Mouse (Mus musculus) hindbrain, embryonic 14.5 days (tissue): ENCODE data around the gene B3galt5. TPM values are rescaled to one million over a fixed set of nuclear protein-coding genes. Genes with fewer than 3 reads are reported as not detected.

ENCODE experiments used
- ATAC-seq: fragments of 200-750 bp; cut with Nextera tagmentation; 2 replicates; pipeline ENCODE4 v1.8.0; 2017; ENCODE audit warnings: moderate number of reproducible peaks, mild to moderate bottlenecking, moderate TSS enrichment, moderate library complexity; ENCODE audit not compliant: low FRiP score
- DNase-seq: peaks from one replicate; pipeline ENCODE4 v3.0.0-alpha.2; 2015; ENCODE audit warnings: low spot score
- H3K27ac ChIP-seq: fragments of 300-500 bp; sonication (generic); 2 replicates; pipeline ENCODE4 v1.5.1; 2014; ENCODE audit warnings: mild to moderate bottlenecking, moderate library complexity
- H3K27me3 ChIP-seq: fragments of 300-500 bp; sonication (generic); 2 replicates; pipeline ENCODE4 v1.6.1; 2014; ENCODE audit warnings: mild to moderate bottlenecking, low read length, mixed read lengths; ENCODE audit not compliant: control insufficient read depth, insufficient read depth
- H3K36me3 ChIP-seq: fragments of 300-500 bp; sonication (generic); replicated peaks from 2 replicates; pipeline ENCODE4 v1.6.1; 2014; ENCODE audit not compliant: control insufficient read depth, insufficient read depth
- H3K4me1 ChIP-seq: fragments of 300-500 bp; sonication (generic); replicated peaks from 2 replicates; pipeline ENCODE4 v1.6.1; 2014; ENCODE audit warnings: antibody characterized with exemption, low read length, mixed read lengths; ENCODE audit not compliant: control insufficient read depth, insufficient read depth
- H3K4me2 ChIP-seq: fragments of 300-500 bp; sonication (generic); replicated peaks from 2 replicates; pipeline ENCODE4 v1.6.1; 2014; ENCODE audit warnings: mild to moderate bottlenecking, moderate library complexity
- H3K4me3 ChIP-seq: fragments of 300-500 bp; sonication (generic); replicated peaks from 2 replicates; pipeline ENCODE4 v1.5.1; 2014; ENCODE audit warnings: mild to moderate bottlenecking, low read length
- H3K9ac ChIP-seq: fragments of 300-500 bp; sonication (generic); 2 replicates; pipeline ENCODE4 v1.6.1; 2014
- H3K9me3 ChIP-seq: fragments of 300-500 bp; sonication (generic); 2 replicates; pipeline ENCODE4 v1.6.1; 2016; ENCODE audit warnings: low read length; ENCODE audit not compliant: control insufficient read depth
- WGBS: fragments of 180-500 bp; shearing (Covaris S2); extraction: QIAGEN DNeasy Blood & Tissue Kit; methylation state at CpG from one replicate; pipeline ENCODE4 v1.1.7; 2014; 5-methylcytosine and 5-hydroxymethylcytosine counted together
- polyA plus RNA-seq: library from polyadenylated mRNA; unstranded; fragments of >200 nt; fragmentation: Nextera tagmentation; extraction: Ambion mirVana; gene quantifications from 2 replicates; pipeline ENCODE4 v1.2.1, GENCODE M21; 2014

Gene B3galt5
- polyA plus RNA-seq, 1 experiment from 2014 or later: 5.3 TPM

DNA sequence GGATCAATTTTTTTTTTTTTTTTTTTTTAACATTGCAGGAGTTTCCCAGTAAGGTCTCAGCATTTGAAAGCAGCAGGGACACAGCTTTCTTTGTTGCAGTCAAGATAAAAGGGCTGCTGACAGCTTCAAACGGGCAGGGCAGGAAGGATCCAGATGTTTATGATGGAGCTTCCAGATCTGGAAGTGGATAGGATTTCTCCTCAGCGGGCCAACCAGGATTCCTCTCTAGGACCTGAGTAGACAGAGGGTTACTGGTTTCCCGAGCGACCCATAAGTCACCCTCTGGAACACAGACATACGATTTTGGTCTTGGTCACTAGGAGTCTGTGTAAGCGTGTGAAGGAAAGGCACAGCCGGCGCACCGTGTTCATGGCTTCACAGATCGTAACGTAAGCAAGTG, 112.5 kb downstream of the B3galt5 start:
- no peak overlapping the region for H3K27ac ChIP-seq

DNA sequence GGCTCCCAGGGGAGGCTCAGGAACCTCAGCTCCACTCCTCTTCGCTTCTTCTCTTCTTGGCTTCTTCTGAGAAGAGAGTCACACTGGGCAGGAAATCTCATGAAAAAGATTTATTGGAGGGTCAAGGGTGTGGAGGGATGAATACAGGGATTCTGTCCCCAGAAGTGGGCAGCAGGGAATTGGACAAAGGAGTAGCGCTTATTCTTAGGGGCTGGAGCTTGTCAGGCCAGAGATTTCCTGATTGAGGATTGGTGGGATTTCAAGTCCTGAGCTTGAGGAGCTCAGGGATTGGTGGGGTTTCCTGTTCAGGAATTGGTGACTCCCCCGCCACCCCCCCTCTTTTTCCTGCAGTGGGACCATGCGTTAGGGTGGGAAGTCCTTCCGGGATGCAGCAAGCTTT, 113.2 kb downstream of the B3galt5 start:
- 78% methylated on average over 5 of the region's 5 CpGs for WGBS
- no peak overlapping the region for H3K4me3 ChIP-seq
- H3K9ac ChIP-seq: no peak overlapping the region
- H3K36me3 ChIP-seq: no peaks in the 10 kb centered on the region
- DNase-seq (no peak), ATAC-seq (no peak)
- no peaks in the 10 kb centered on the region for H3K27me3 ChIP-seq
- no peak overlapping the region for H3K4me2 ChIP-seq
- no peak overlapping the region for H3K27ac ChIP-seq
- H3K9me3 ChIP-seq: no peaks in the 10 kb centered on the region
- no peaks in the 10 kb centered on the region for H3K4me1 ChIP-seq

More for the DNA sequence above, 112.5 kb downstream of the B3galt5 start:
- no peak overlapping the region for H3K9ac ChIP-seq
- no peak for DNase-seq
- WGBS: 66% methylated on average over 11 of the region's 11 CpGs
- no peaks in the 10 kb centered on the region for H3K4me1 ChIP-seq
- H3K27me3 ChIP-seq: no peaks in the 10 kb centered on the region
- H3K36me3 ChIP-seq: no peaks in the 10 kb centered on the region
- no peak overlapping the region for H3K4me2 ChIP-seq
- no peak overlapping the region for H3K4me3 ChIP-seq
- H3K9me3 ChIP-seq: no peaks in the 10 kb centered on the region
- no peak for ATAC-seq

DNA sequence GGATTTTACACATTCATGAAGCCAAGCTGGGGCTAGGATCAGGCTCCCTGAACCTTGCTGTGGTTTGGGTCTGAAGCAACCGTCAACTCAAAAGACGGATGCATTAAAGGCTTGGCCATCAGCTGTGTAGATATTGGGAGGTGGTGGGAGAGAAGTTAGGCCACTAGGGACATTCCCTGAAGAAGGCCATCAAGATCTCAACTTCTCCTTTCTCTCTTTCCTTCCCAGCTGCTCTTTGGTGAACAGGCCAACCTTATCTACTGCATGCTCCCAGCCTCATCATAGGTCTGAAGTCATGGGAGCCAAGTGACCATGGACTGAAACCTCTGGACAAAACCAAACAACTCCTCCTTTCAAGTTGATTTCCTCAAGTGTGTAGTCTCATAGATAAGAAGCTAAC, 115.9 kb downstream of the B3galt5 start:
- no peaks in the 10 kb centered on the region for H3K36me3 ChIP-seq
- H3K27me3 ChIP-seq: no peaks in the 10 kb centered on the region
- H3K9ac ChIP-seq: no peak overlapping the region
- no peaks in the 10 kb centered on the region for H3K4me1 ChIP-seq
- H3K4me3 ChIP-seq: no peak overlapping the region
- H3K27ac ChIP-seq: no peak overlapping the region
- H3K9me3 ChIP-seq: no peaks in the 10 kb centered on the region
- DNase-seq: no peak
- no peak overlapping the region for H3K4me2 ChIP-seq
- no peak for ATAC-seq
- 96% methylated on average over 2 of the region's 2 CpGs for WGBS

DNA sequence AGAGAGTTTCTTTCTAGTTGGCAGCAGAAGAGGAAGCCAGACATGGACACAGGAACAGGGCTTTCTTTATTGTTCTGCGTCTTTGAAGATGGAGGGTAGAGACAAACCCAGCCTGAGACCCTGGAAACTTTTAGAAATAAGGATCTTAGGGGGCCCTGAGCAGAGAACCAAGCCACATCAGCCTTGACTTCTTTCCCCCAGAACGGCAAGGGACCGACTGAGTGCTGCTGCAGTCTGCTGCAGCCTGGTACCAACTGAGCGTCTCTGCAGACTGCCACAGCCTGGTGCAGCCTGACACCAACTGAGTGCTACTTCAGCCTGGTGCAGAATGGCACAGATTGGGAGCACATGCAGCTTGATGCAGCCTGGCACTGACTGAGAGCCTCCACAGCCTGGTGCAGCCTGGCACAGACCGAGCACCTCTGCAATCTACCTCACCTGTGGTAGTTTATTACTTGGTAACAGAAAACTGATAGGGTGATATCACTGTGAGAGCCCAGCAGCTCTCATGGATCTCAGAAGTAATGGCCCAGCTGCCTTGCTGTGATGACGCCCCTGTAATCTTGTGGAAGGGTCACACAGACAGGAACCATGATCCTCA, 117.8 kb downstream of the B3galt5 start:
- H3K9ac ChIP-seq: no peak overlapping the region
- no peak for DNase-seq
- no peaks in the 10 kb centered on the region for H3K27me3 ChIP-seq
- no peak overlapping the region for H3K27ac ChIP-seq
- H3K4me3 ChIP-seq: no peak overlapping the region
- no peaks in the 10 kb centered on the region for H3K9me3 ChIP-seq
- 77% methylated on average over 6 of the region's 6 CpGs for WGBS
- no peaks in the 10 kb centered on the region for H3K36me3 ChIP-seq
- no peak overlapping the region for H3K4me2 ChIP-seq
- no peaks in the 10 kb centered on the region for H3K4me1 ChIP-seq
- no peak for ATAC-seq

DNA sequence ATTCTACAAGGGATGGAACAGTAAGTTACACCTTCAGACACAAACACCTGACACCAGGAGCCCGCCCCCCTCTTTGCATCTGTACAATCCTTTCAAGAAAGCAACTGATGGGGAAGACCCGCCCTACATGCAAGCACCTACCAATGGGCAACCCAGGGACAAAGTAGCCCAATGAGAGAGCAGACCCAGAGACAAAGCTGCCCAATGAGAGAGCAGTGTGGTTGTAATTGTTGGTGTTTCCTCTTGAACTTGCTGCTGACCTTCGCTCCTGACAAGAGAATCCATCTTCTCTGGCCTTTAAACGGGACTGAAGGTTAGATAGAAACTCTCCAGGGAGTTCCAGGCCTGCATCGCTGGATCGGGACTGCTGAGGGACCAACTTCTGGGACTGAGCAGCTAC, 118.4 kb downstream of the B3galt5 start:
- H3K27ac ChIP-seq: no peak overlapping the region
- no peak overlapping the region for H3K9ac ChIP-seq
- no peaks in the 10 kb centered on the region for H3K4me1 ChIP-seq
- peak overlapping the region; percentile 40 for H3K4me2 ChIP-seq
- ATAC-seq (peak; percentile 80; the same call in 1 of the 2 replicates), DNase-seq (no peak)
- no peaks in the 10 kb centered on the region for H3K27me3 ChIP-seq
- peak overlapping the region; percentile 21 for H3K4me3 ChIP-seq
- no peaks in the 10 kb centered on the region for H3K9me3 ChIP-seq
- no peaks in the 10 kb centered on the region for H3K36me3 ChIP-seq
- WGBS: 34% methylated on average over 6 of the region's 6 CpGs

DNA sequence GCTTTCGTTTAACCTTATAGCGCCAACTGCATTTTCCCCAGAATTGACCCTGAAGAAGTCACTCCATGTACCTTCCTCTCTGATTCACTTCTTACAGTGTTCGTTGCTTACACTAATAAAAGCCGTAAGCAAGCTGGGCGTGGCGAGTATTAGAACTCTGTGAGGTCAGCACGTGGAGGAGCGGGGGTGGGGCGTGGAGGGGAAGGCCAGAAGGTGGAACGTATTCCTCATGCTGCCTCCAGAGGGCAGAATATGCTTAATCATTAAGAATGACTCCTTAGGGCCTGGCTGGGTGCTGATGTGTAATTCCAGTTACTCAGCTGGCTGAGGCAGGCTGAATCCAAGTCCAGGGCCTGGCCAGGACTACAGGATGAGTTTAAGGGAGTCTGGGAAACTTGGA, 122.3 kb downstream of the B3galt5 start:
- Histone ChIP-seq H3K4me1 (no peaks in the 10 kb centered on the region), H3K9ac (no peak overlapping the region), H3K27ac (no peak overlapping the region), H3K36me3 (no peaks in the 10 kb centered on the region), H3K27me3 (no peaks in the 10 kb centered on the region), H3K9me3 (no peaks in the 10 kb centered on the region), H3K4me2 (peak overlapping the region; percentile 31), H3K4me3 (0 out of 2 replicates have a peak overlapping the region, but pooled peaks have one; percentile 1)
- ATAC-seq: no peak
- 9% methylated on average over 10 of the region's 10 CpGs for WGBS
- DNase-seq: peak; percentile 58

DNA sequence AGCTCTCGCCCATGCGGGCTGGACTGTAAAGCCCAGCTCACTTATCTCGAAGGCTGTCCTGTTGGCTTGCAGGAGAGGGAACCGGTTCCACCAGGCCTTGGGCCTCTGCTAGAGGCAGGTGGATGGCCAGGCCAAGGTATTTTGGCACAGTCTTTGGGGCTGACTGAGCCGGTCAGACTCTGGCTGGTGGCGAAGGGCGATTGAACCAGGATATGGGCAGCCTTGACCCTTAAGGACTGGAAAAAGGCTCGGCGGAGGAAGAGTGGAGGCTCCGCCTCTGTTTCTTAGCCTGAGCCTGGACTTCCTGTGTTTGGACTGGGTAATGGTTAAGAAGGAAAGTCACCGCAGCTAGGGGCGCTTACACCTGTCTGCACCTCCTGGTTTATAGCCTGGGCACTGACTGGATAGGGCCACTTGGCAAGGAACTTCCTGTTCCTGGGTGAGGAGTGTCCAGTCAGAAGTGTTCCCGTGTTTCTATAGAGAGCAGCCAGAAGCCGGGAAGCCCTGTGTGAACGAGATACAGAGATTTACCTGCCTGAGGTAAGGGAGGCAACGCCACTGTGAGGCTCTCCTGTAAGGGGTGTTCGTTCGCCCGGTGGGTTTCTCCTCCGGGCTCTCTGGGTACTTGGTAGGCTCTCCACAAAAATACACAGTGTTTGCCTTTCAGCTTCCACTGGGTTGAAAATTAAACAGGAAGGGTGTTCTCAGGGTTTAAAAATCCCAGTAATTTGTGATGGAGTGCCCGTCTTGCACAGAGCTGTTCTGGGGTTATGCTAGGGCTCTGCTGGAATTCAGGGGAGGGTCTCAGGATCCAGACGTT, 125.9 kb downstream of the B3galt5 start:
- no peak for DNase-seq
- ATAC-seq: no peak
- WGBS: 85% methylated on average over 22 of the region's 22 CpGs
- Histone ChIP-seq H3K4me1 (no peaks in the 10 kb centered on the region), H3K27me3 (no peaks in the 10 kb centered on the region), H3K36me3 (no peaks in the 10 kb centered on the region), H3K4me2 (no peak overlapping the region), H3K9me3 (no peaks in the 10 kb centered on the region), H3K27ac (no peak overlapping the region), H3K4me3 (no peak overlapping the region), H3K9ac (no peak overlapping the region)

DNA sequence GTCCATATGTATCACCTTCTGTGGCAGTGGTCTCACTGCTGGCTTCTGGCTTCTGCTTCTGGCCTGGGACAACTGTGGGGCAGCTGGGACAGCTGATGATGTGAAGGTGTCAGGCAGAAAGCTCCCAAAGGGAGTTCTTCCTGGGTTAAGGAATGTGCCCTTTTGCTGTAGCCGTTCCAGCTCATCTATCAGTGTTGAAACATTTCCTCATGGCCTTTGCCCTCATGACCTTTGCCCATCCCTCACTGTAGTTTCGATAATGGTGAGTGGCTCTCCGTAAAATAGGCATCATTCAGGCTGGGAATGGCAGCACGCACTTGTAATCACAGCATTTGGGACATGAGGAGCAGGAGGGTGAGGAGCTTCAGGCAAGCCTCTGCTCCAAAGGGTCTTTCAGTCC, 127.3 kb downstream of the B3galt5 start:
- Histone ChIP-seq H3K27ac (no peak overlapping the region), H3K4me3 (no peak overlapping the region), H3K9me3 (no peaks in the 10 kb centered on the region), H3K36me3 (no peaks in the 10 kb centered on the region), H3K4me2 (no peak overlapping the region), H3K9ac (no peak overlapping the region), H3K4me1 (no peaks in the 10 kb centered on the region), H3K27me3 (no peaks in the 10 kb centered on the region)
- ATAC-seq: no peak
- DNase-seq: no peak
- WGBS: 21% methylated on average over 4 of the region's 4 CpGs

DNA sequence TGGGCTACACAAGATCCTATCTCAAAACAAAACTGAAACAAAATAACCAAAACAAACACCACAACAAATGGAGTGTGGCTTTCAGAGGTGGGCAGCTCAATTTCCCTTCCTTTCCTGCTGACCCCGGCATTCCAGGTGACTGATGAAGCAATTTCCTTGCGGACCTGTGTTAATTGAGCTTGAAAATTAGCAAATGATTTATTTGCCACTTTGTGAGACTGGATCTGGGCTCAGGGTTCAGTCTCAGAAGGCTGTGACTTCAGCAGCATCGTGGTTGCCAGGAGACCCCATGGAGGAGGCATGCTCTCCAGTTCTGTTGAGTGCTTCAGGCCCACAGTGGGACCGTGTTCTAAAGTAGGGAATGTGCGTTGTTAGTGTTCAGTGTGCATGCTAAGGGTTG, 127.7 kb downstream of the B3galt5 start:
- Histone ChIP-seq H3K27me3 (no peaks in the 10 kb centered on the region), H3K4me2 (no peak overlapping the region), H3K36me3 (no peaks in the 10 kb centered on the region), H3K4me3 (no peak overlapping the region), H3K27ac (no peak overlapping the region), H3K9me3 (no peaks in the 10 kb centered on the region), H3K9ac (no peak overlapping the region), H3K4me1 (no peaks in the 10 kb centered on the region)
- WGBS: 43% methylated on average over 5 of the region's 5 CpGs
- no peak for DNase-seq
- no peak for ATAC-seq
